Comparison of ENCODE assay signal across 8 mouse cellular contexts in genomic region chr16:87432033-87432814, GRCm38 (mm10). TPM values are rescaled to one million over a fixed set of nuclear protein-coding genes. Genes with fewer than 3 reads are reported as not detected.
DNase-seq lines count a peak whose midpoint lies in the region; ATAC-seq and TF ChIP-seq lines count a peak whose summit lies in the region.

Gene Ltn1 (minus strand): TSS chr16:87432612.

- peak within 1 kb of the TSS; percentile 87 for H3K4me2 ChIP-seq in forebrain, embryonic 16.5 days (ENCODE audit: low read length)
- peak within 1 kb of the TSS; percentile 82 for H3K4me2 ChIP-seq in lung, embryonic 14.5 days

- peaks cover 55% of the 10 kb centered on the region for H3K36me3 ChIP-seq in G1E (replicated peaks)
- no peaks in the 10 kb centered on the region for H3K36me3 ChIP-seq in forebrain, embryonic 16.5 days (ENCODE audit: control insufficient read depth, insufficient read depth)
- no peaks in the 10 kb centered on the region for H3K36me3 ChIP-seq in lung, embryonic 14.5 days (ENCODE audit: insufficient read depth)
- H3K36me3 ChIP-seq in thymus, adult 2 months (ENCODE audit: control insufficient read depth, insufficient read depth, low read length): no peaks in the 10 kb centered on the region

- H3K27ac ChIP-seq in forebrain, embryonic 16.5 days (ENCODE audit: low read length): peak within 1 kb of the TSS; percentile 24; the same call in 1 of the 2 replicates
- H3K27ac ChIP-seq in layer of hippocampus, adult 2 months: peak within 1 kb of the TSS; percentile 82
- peak within 1 kb of the TSS; percentile 60; the same call in 1 of the 2 replicates for H3K27ac ChIP-seq in lung, embryonic 14.5 days (ENCODE audit: low read depth)
- H3K27ac ChIP-seq in olfactory bulb, adult 2 months (ENCODE audit: insufficient read depth, low read depth, low read length): no peak within 1 kb of the TSS
- H3K27ac ChIP-seq in thymus, adult 2 months (ENCODE audit: control insufficient read depth, insufficient read depth, low read length): no peak within 1 kb of the TSS

- under 1% methylated on average over 56 of the region's 56 CpGs for WGBS in forebrain, embryonic 16.5 days
- under 1% methylated on average over 56 of the region's 56 CpGs for WGBS in lung, embryonic 14.5 days
- WGBS in olfactory bulb, adult 2 months: under 1% methylated on average over 56 of the region's 56 CpGs
- WGBS in thymus, adult 2 months: under 1% methylated on average over 56 of the region's 56 CpGs

- no peak for TF ChIP-seq CTCF in G1E (IDR thresholded peaks at IDR 0.05; ENCODE audit: low read depth, low read length)
- TF ChIP-seq CTCF in layer of hippocampus, adult 2 months (conservative IDR thresholded peaks at IDR 0.05): no peak
- no peak for TF ChIP-seq CTCF in lung, embryonic 14.5 days (IDR thresholded peaks at IDR 0.05; ENCODE audit: low read depth)
- TF ChIP-seq CTCF in olfactory bulb, adult 2 months (IDR thresholded peaks at IDR 0.05; ENCODE audit: insufficient read depth, low read depth, low read length): no peak
- no peak for TF ChIP-seq CTCF in thymus, adult 2 months (IDR thresholded peaks at IDR 0.05; ENCODE audit: borderline replicate concordance, control insufficient read depth, extremely low read depth, insufficient read depth, low read length, poor library complexity)

- H3K4me3 ChIP-seq in G1E (ENCODE audit: low read depth, low read length): peak within 1 kb of the TSS; percentile 88
- peak within 1 kb of the TSS; percentile 87 for H3K4me3 ChIP-seq in forebrain, embryonic 16.5 days (replicated peaks; ENCODE audit: low read length)
- peak within 1 kb of the TSS; percentile 57 for H3K4me3 ChIP-seq in layer of hippocampus, adult 2 months
- peak within 1 kb of the TSS; percentile 94 for H3K4me3 ChIP-seq in lung, embryonic 14.5 days (ENCODE audit: low read depth, low read length)
- H3K4me3 ChIP-seq in olfactory bulb, adult 2 months (ENCODE audit: insufficient read depth, low read depth, low read length): peak within 1 kb of the TSS; percentile 80
- peak within 1 kb of the TSS; percentile 84 for H3K4me3 ChIP-seq in thymus, adult 2 months (ENCODE audit: control insufficient read depth, insufficient read depth, low read length)

- peaks cover 18% of the 10 kb centered on the region for H3K4me1 ChIP-seq in G1E (ENCODE audit: insufficient read depth, low read depth, low read length)
- peaks cover 10% of the 10 kb centered on the region for H3K4me1 ChIP-seq in forebrain, embryonic 16.5 days (replicated peaks; ENCODE audit: control insufficient read depth, insufficient read depth, low read length)
- H3K4me1 ChIP-seq in lung, embryonic 14.5 days (ENCODE audit: insufficient read depth): no peaks in the 10 kb centered on the region
- H3K4me1 ChIP-seq in olfactory bulb, adult 2 months (ENCODE audit: control insufficient read depth, insufficient read depth, low read length): no peaks in the 10 kb centered on the region
- H3K4me1 ChIP-seq in thymus, adult 2 months (replicated peaks; ENCODE audit: control insufficient read depth, insufficient read depth, low read length): peaks cover 4% of the 10 kb centered on the region

- H3K27me3 ChIP-seq in G1E (ENCODE audit: insufficient read depth, low read length): no peaks in the 10 kb centered on the region
- H3K27me3 ChIP-seq in forebrain, embryonic 16.5 days (replicated peaks; ENCODE audit: control insufficient read depth, insufficient read depth, low read length): no peaks in the 10 kb centered on the region
- no peaks in the 10 kb centered on the region for H3K27me3 ChIP-seq in lung, embryonic 14.5 days (ENCODE audit: insufficient read depth, low read length)
- H3K27me3 ChIP-seq in thymus, adult 2 months (ENCODE audit: control insufficient read depth, insufficient read depth, low read length): no peaks in the 10 kb centered on the region

- peak; percentile 100 for ATAC-seq in G1E (ENCODE audit: extremely low read depth, insufficient number of reproducible peaks, low FRiP score, poor library complexity, severe bottlenecking)
- peak; percentile 99 for ATAC-seq in forebrain, embryonic 16.5 days
- peak; percentile 99 for ATAC-seq in lung, embryonic 14.5 days (ENCODE audit: insufficient read depth)

- peak within 1 kb of the TSS; percentile 84 for H3K9ac ChIP-seq in forebrain, embryonic 16.5 days (replicated peaks; ENCODE audit: low read depth, low read length)
- H3K9ac ChIP-seq in lung, embryonic 14.5 days: peak within 1 kb of the TSS; percentile 81

- intact Hi-C loops in heart, postnatal 36 days (cut with DNase I): no loop called here

- peak; percentile 64; the same call in 1 of the 2 replicates for TF ChIP-seq POLR2A in olfactory bulb, adult 2 months (IDR thresholded peaks at IDR 0.05; ENCODE audit: insufficient read depth, low read depth, low read length)
- TF ChIP-seq POLR2A in thymus, adult 2 months (IDR thresholded peaks at IDR 0.05; ENCODE audit: control insufficient read depth, extremely low read depth, insufficient read depth, low read length, poor library complexity): 0 out of 2 replicates have a peak, but pooled peaks have one; percentile 44

- H3K9me3 ChIP-seq in G1E (replicated peaks): no peaks in the 10 kb centered on the region
- no peaks in the 10 kb centered on the region for H3K9me3 ChIP-seq in forebrain, embryonic 16.5 days (ENCODE audit: control insufficient read depth, low read length)
- no peaks in the 10 kb centered on the region for H3K9me3 ChIP-seq in lung, embryonic 14.5 days (ENCODE audit: low read depth, low read length)

- DNase-seq in G1E (ENCODE audit: low spot score): peak; percentile 78
- DNase-seq in cerebellum, adult 18-20 months: peak; percentile 97 to 99
- DNase-seq in heart, postnatal 36 days: peak; percentile 97 to 98
- DNase-seq in layer of hippocampus, adult 2 months (ENCODE audit: low spot score in 2 of 2): peak; percentile 99
- DNase-seq in lung, embryonic 14.5 days: peak; percentile 100
- DNase-seq in thymus, adult 2 months: peak; percentile 96

RNA-seq across cellular contexts. Expression of gene Ltn1, which starts in this region (rescaled TPM):
- total RNA-seq in G1E (2014; fragmentation: Nextera tagmentation): 34.9 and 40.6 TPM in 2 replicates
- total RNA-seq in G1E (2017): 26.5 and 26.9 TPM in 2 replicates
- polyA plus RNA-seq in G1E (2012): 2.4 and 3.2 TPM in 2 replicates
- polyA plus RNA-seq in forebrain, embryonic 16.5 days (2015; fragmentation: Nextera tagmentation; extraction: Ambion mirVana): 31.7 and 33.3 TPM in 2 replicates
- total RNA-seq in heart, postnatal 36 days (2021): 10 to 100 TPM; 22.2 to 23.7 TPM
- total RNA-seq in layer of hippocampus, adult 2 months (2021): 10 to 100 TPM; 45.3 to 45.7 TPM
- polyA plus RNA-seq in lung, embryonic 14.5 days (2014; fragmentation: Nextera tagmentation; extraction: Ambion mirVana): 35.1 and 35.4 TPM in 2 replicates
- not detected in 2 replicates for polyA plus RNA-seq in olfactory bulb, adult 2 months (2012; ENCODE audit: insufficient read depth, insufficient read length, low replicate concordance, missing spikeins)
- polyA plus RNA-seq in thymus, adult 2 months (2012; rRNA removed): 9.8 and 11.1 TPM in 2 replicates

Comparison
In these comparisons a context has a peak if more than half of its experiments do, and no peak if none do; other contexts are left out.
1. H3K27ac ChIP-seq: peak in forebrain, embryonic 16.5 days (single experiment), layer of hippocampus, adult 2 months (single experiment) and lung, embryonic 14.5 days (single experiment); none in olfactory bulb, adult 2 months (single experiment) and thymus, adult 2 months (single experiment).
2. Peak in every context shown above with its lines, with median percentiles within 50 percentile points of each other: ATAC-seq, DNase-seq and H3K4me3 ChIP-seq.